Mouse (Mus musculus) left cerebral cortex, postnatal 25 days (tissue): ENCODE measurements around the gene Rims4. TPM values are rescaled to one million over a fixed set of nuclear protein-coding genes. Genes with fewer than 3 reads are reported as not detected.

ENCODE experiments used
- DNase-seq, 2 experiments: peaks; one replicate each; pipeline ENCODE4 v3.0.0; 2022; ENCODE audit warnings: low spot score in 2 of 2, mixed read lengths in 1 of 2
- intact Hi-C: fragments of 180-260 bp; cut with DNase I; formaldehyde crosslinking; loops from one replicate; pipeline ENCODE4 v1.15.1; 2025
- total RNA-seq, 2 experiments: library from RNA; stranded (reverse); gene quantifications; 2 replicates each; pipeline ENCODE4 v1.2.3; 2021

Gene Rims4
- total RNA-seq, 2 experiments from 2014 or later, result 93.7 to 115 TPM

- DNase-seq, result peak; percentile 47 to 78
- intact Hi-C loops, result loop anchor here (2.0 kb wide), 1 partner anchor 42 kb away; the partner anchor contains the start of gene Rims4
Observed at GRCm38 (mm10) chr2:163876830-163877498, 41.5 kb downstream of the Rims4 start.

- DNase-seq, result peak in 1 of 2 experiments; percentile 61
- intact Hi-C loops, result no loop called here
Observed at GRCm38 (mm10) chr2:163875484-163875883, 43.0 kb downstream of the Rims4 start.

- intact Hi-C loops, result no loop called here
- DNase-seq, result no peak
Observed at GRCm38 (mm10) chr2:163874877-163875276, 43.6 kb downstream of the Rims4 start.

- intact Hi-C loops, result no loop called here
- DNase-seq, result no peak
Observed at GRCm38 (mm10) chr2:163871906-163872305, 46.6 kb downstream of the Rims4 start.

- DNase-seq, result no peak
- intact Hi-C loops, result no loop called here
Observed at GRCm38 (mm10) chr2:163871266-163871665, 47.2 kb downstream of the Rims4 start.

GRCm38 (mm10) chr2:163869783-163870182, 48.7 kb downstream of the Rims4 start:
- intact Hi-C loops, result no loop called here
- no peak for DNase-seq

- no peak for DNase-seq
- intact Hi-C loops, result no loop called here
Observed at GRCm38 (mm10) chr2:163866061-163866460, 52.4 kb downstream of the Rims4 start.

- intact Hi-C loops, result no loop called here
- DNase-seq, result no peak
Observed at GRCm38 (mm10) chr2:163865311-163865710, 53.2 kb downstream of the Rims4 start.

GRCm38 (mm10) chr2:163858254-163858947, 60.1 kb downstream of the Rims4 start:
- intact Hi-C loops, result loop anchor here (5.0 kb wide), 1 partner anchor 94 kb away; no protein-coding TSS in a partner anchor
- peak; percentile 47 to 55 for DNase-seq

GRCm38 (mm10) chr2:163857233-163857632, 61.2 kb downstream of the Rims4 start:
- intact Hi-C loops, result loop anchor here (5.0 kb wide), 1 partner anchor 95 kb away; no protein-coding TSS in a partner anchor
- DNase-seq, result no peak

- intact Hi-C loops, result no loop called here
- DNase-seq, result no peak
Observed at GRCm38 (mm10) chr2:163853461-163853901, 65.0 kb downstream of the Rims4 start, which contains the start of gene Kcnk15. TSS of gene Kcnk15 (plus strand) at chr2:163853651.

GRCm38 (mm10) chr2:163842043-163842442, 76.4 kb downstream of the Rims4 start:
- intact Hi-C loops, result no loop called here
- no peak for DNase-seq

GRCm38 (mm10) chr2:163839519-163839918, 79.0 kb downstream of the Rims4 start:
- intact Hi-C loops, result loop anchor here (10.0 kb wide), 1 partner anchor 55 kb away; no protein-coding TSS in a partner anchor
- peak in 1 of 2 experiments; percentile 28 for DNase-seq

- peak; percentile 85 to 88 for DNase-seq
- intact Hi-C loops, result loop anchor here (10.0 kb wide), 1 partner anchor 53 kb away; no protein-coding TSS in a partner anchor
Observed at GRCm38 (mm10) chr2:163838043-163838442, 80.4 kb downstream of the Rims4 start.

GRCm38 (mm10) chr2:163831163-163831562, 87.3 kb downstream of the Rims4 start:
- intact Hi-C loops, result loop anchor here (10.0 kb wide), 1 partner anchor 46 kb away; no protein-coding TSS in a partner anchor
- DNase-seq, result no peak

GRCm38 (mm10) chr2:163826494-163826893, 92.0 kb downstream of the Rims4 start:
- DNase-seq, result no peak
- intact Hi-C loops, result loop anchor here (10.0 kb wide), 1 partner anchor 292 kb away; no protein-coding TSS in a partner anchor

- intact Hi-C loops, result loop anchor here (10.0 kb wide), 1 partner anchor 291 kb away; no protein-coding TSS in a partner anchor
- no peak for DNase-seq
Observed at GRCm38 (mm10) chr2:163825861-163826260, 92.6 kb downstream of the Rims4 start.

- DNase-seq, result no peak
- intact Hi-C loops, result loop anchor here (10.0 kb wide), 1 partner anchor 289 kb away; no protein-coding TSS in a partner anchor
Observed at GRCm38 (mm10) chr2:163823771-163824170, 94.7 kb downstream of the Rims4 start.

GRCm38 (mm10) chr2:163823248-163823647, 95.2 kb downstream of the Rims4 start:
- DNase-seq, result peak; percentile 18 to 31
- intact Hi-C loops, result loop anchor here (10.0 kb wide), 1 partner anchor 288 kb away; no protein-coding TSS in a partner anchor

GRCm38 (mm10) chr2:163820607-163821006, 97.9 kb downstream of the Rims4 start, which contains the start of gene Ccn5:
TSS of gene Ccn5 (plus strand) at chr2:163820861.
- intact Hi-C loops, result loop anchor here (10.0 kb wide), 1 partner anchor 286 kb away; no protein-coding TSS in a partner anchor
- no peak for DNase-seq
